Mouse (Mus musculus) heart, postnatal 0 days (tissue): ENCODE data around the gene Gpatch2.

Source experiments
- CTCF ChIP-seq: IDR thresholded peaks from 2 replicates; pipeline ENCODE4 v1.5.1; 2016; ENCODE audit warnings: antibody characterized with exemption, control low read depth, low read depth
- EP300 ChIP-seq: IDR thresholded peaks from 2 replicates; pipeline ENCODE4 v1.6.1; 2016; ENCODE audit warnings: antibody characterized with exemption, low read depth

GRCm38 (mm10) chr1:187232996-187233615, 17.8 kb downstream of the Gpatch2 start:
- TF ChIP-seq CTCF (no peak), EP300 (no peak)
